Mouse (Mus musculus) heart, embryonic 11.5 days (tissue): ENCODE data around the gene Etnk1. TPM values are rescaled to one million over a fixed set of nuclear protein-coding genes. Genes with fewer than 3 reads are reported as not detected.

Experiments
- polyA plus RNA-seq: library from polyadenylated mRNA; unstranded; fragments of >200 nt; fragmentation: Nextera tagmentation; extraction: Ambion mirVana; gene quantifications from 2 replicates; pipeline ENCODE4 v1.2.1, GENCODE M21; 2014

Etnk1 gene
- polyA plus RNA-seq, 1 experiment from 2014 or later, result 18.0 TPM

Other genes starting within 250 kb of the Etnk1 start
- gene St8sia1, start 202.8 kb upstream of the Etnk1 start, polyA plus RNA-seq, result 3.6 and 5.2 TPM in 2 replicates
- gene C2cd5, start 67.1 kb upstream of the Etnk1 start, polyA plus RNA-seq, result 23.3 and 24.8 TPM in 2 replicates